Mouse (Mus musculus) stomach, postnatal 0 days (tissue): Measurements from ENCODE around the gene Tmem210. TPM values are rescaled to one million over a fixed set of nuclear protein-coding genes. Genes with fewer than 3 reads are reported as not detected.

Experiments
- ATAC-seq: fragments of 200-750 bp; cut with Nextera tagmentation; 2 replicates; pipeline ENCODE4 v1.8.0; 2017; ENCODE audit not compliant: low FRiP score, low TSS enrichment
- DNase-seq: peaks from one replicate; pipeline ENCODE4 v3.0.0-alpha.2; 2016; ENCODE audit warnings: low spot score
- H3K27ac ChIP-seq: fragments of 300-500 bp; sonication (generic); replicated peaks from 2 replicates; pipeline ENCODE4 v1.5.1; 2014; ENCODE audit warnings: mild to moderate bottlenecking, control low read depth
- H3K27me3 ChIP-seq: fragments of 300-500 bp; sonication (generic); 2 replicates; pipeline ENCODE4 v1.6.1; 2014; ENCODE audit warnings: low read length; ENCODE audit not compliant: control insufficient read depth, insufficient read depth
- H3K36me3 ChIP-seq: fragments of 300-500 bp; sonication (generic); 2 replicates; pipeline ENCODE4 v1.6.1; 2014; ENCODE audit warnings: low read length, mixed read lengths; ENCODE audit not compliant: control insufficient read depth, insufficient read depth
- H3K4me1 ChIP-seq: fragments of 300-500 bp; sonication (generic); replicated peaks from 2 replicates; pipeline ENCODE4 v1.6.1; 2014; ENCODE audit warnings: antibody characterized with exemption; ENCODE audit not compliant: control insufficient read depth, insufficient read depth
- H3K4me2 ChIP-seq: fragments of 300-500 bp; sonication (generic); replicated peaks from 2 replicates; pipeline ENCODE4 v1.6.1; 2014; ENCODE audit warnings: low read depth, mild to moderate bottlenecking, control low read depth, moderate library complexity
- H3K4me3 ChIP-seq: fragments of 300-500 bp; sonication (generic); 2 replicates; pipeline ENCODE4 v1.5.1; 2014; ENCODE audit warnings: low read depth, low read length, control low read depth
- H3K9ac ChIP-seq: fragments of 300-500 bp; sonication (generic); 2 replicates; pipeline ENCODE4 v1.6.1; 2014; ENCODE audit warnings: mild to moderate bottlenecking, low read length, control low read depth, mixed read lengths
- H3K9me3 ChIP-seq: fragments of 300-500 bp; sonication (generic); 2 replicates; pipeline ENCODE4 v1.6.1; 2016; ENCODE audit warnings: low read length; ENCODE audit not compliant: control insufficient read depth
- CTCF ChIP-seq: IDR thresholded peaks from 2 replicates; pipeline ENCODE4 v1.5.1; 2016; ENCODE audit warnings: antibody characterized with exemption, low read depth, mild to moderate bottlenecking, moderate library complexity
- EP300 ChIP-seq: optimal IDR thresholded peaks from 2 replicates; pipeline ENCODE3; 2016; ENCODE audit warnings: antibody characterized with exemption
- whole genome bisulfite sequencing: fragments of 180-500 bp; shearing (Covaris S2); extraction: QIAGEN DNeasy Blood & Tissue Kit; methylation state at CpG from one replicate; pipeline ENCODE4 v1.1.7; 2014; 5-methylcytosine and 5-hydroxymethylcytosine counted together
- polyA plus RNA-seq: library from polyadenylated mRNA; unstranded; fragments of >200 nt; fragmentation: Nextera tagmentation; extraction: Ambion mirVana; gene quantifications from 2 replicates; pipeline ENCODE4 v1.2.1, GENCODE M21; 2015

The Tmem210 gene
- polyA plus RNA-seq, 1 experiment from 2014 or later: not detected

- Histone ChIP-seq H3K27ac (no peak overlapping the region), H3K9me3 (no peaks in the 10 kb centered on the region), H3K36me3 (no peaks in the 10 kb centered on the region), H3K9ac (no peak overlapping the region), H3K4me1 (no peaks in the 10 kb centered on the region), H3K4me2 (0 out of 2 replicates have a peak overlapping the region, but pooled peaks have one; percentile 27), H3K27me3 (no peaks in the 10 kb centered on the region), H3K4me3 (no peak overlapping the region)
- 0 out of 2 replicates have a peak, but pooled peaks have one; percentile 48 for ATAC-seq
- WGBS: 7% methylated on average over 11 of the region's 11 CpGs
- DNase-seq: peak; percentile 66
- TF ChIP-seq CTCF (no peak), EP300 (no peak)
Observed at GRCm38 (mm10) chr2:25311491-25311891, 23.5 kb downstream of the Tmem210 start.

GRCm38 (mm10) chr2:25318119-25318966 lies 30.4 kb downstream of the Tmem210 start:
- Histone ChIP-seq H3K27me3 (no peaks in the 10 kb centered on the region), H3K4me1 (no peaks in the 10 kb centered on the region), H3K9me3 (no peaks in the 10 kb centered on the region), H3K4me2 (peak overlapping the region; percentile 48), H3K36me3 (no peaks in the 10 kb centered on the region), H3K27ac (no peak overlapping the region), H3K4me3 (peak overlapping the region; percentile 24), H3K9ac (no peak overlapping the region)
- 6% methylated on average over 30 of the region's 31 CpGs for WGBS
- ATAC-seq (peak; percentile 31; the same call in 1 of the 2 replicates), DNase-seq (no peak)
- no peak for TF ChIP-seq CTCF
- no peak for TF ChIP-seq EP300

DNA sequence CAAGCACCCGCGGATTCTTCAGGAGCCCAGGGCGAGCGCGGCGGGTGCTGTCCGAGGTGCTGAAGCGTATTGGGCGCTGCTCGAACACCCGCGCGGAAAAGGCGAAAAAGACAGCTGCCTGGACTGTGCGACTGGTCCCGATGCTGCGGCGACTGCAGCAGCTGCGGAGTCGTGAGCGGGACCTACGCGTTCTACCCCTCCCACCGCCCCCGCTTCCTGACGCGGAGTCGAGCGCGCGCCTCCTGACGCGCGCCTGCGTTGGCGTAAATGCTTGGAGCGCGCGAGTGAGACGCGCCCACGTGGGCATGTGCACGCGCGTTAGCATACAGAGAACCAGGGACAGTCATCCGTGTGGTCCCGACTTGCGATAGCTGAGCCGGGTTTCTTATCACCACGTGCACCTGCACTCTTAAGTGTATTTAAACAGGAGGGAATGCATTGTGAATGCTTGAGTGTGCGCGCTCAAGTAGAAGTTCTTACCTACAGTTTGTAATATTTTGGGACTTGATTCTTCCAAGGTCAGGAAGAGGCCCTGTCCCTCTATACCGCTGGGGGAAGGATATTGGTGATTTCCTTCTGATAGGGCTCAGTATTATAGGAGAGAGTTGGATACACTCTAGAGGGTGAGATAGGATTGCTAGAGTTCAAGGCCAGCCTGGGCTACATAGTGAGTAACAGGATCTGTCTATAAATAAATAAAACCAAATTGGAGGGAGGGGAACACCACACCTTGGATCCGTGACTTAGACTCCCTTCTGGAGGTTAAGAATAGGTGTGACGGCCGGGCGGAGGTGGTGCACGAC lies 31.2 kb downstream of the Tmem210 start, which contains the start of gene Grin1:
Grin1 (minus strand) TSS at position 217 of the 803 bp plus-strand sequence.
- Histone ChIP-seq H3K27ac (no peak within 1 kb of the TSS), H3K36me3 (no peaks in the 10 kb centered on the region), H3K4me1 (no peaks in the 10 kb centered on the region), H3K9me3 (no peaks in the 10 kb centered on the region), H3K27me3 (no peaks in the 10 kb centered on the region), H3K4me2 (peak within 1 kb of the TSS; percentile 48), H3K4me3 (peak within 1 kb of the TSS; percentile 24), H3K9ac (no peak within 1 kb of the TSS)
- ATAC-seq (peak; percentile 60; the same call in 1 of the 2 replicates), DNase-seq (peak; percentile 75)
- TF ChIP-seq EP300: no peak
- no peak for TF ChIP-seq CTCF
- WGBS: 10% methylated on average over 57 of the region's 58 CpGs

GRCm38 (mm10) chr2:25320084-25320483 lies 32.1 kb downstream of the Tmem210 start:
- Histone ChIP-seq H3K4me2 (no peak overlapping the region), H3K27ac (no peak overlapping the region), H3K9me3 (no peaks in the 10 kb centered on the region), H3K27me3 (no peaks in the 10 kb centered on the region), H3K36me3 (no peaks in the 10 kb centered on the region), H3K4me3 (no peak overlapping the region), H3K4me1 (no peaks in the 10 kb centered on the region), H3K9ac (no peak overlapping the region)
- TF ChIP-seq CTCF (no peak), EP300 (no peak)
- ATAC-seq (no peak), DNase-seq (no peak)
- 35% methylated on average over 2 of the region's 2 CpGs for WGBS

DNA sequence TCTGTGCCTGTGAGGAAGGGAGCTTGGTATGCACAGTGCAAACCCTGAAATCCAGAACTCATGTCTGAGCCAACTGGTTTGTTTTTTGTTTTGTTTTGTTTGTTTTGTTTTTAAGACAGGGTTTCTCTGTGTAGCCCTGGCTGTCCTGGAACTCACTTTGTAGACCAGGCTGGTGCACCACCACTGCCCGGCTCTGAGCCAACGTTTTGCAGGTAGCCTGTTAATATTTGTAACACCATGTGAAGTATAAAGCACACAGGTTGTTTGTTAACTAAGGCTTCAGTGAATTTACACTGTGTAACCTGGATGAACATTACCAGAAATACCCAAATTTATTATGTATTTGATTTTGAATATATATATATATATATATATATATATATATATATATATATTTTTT lies 38.1 kb downstream of the Tmem210 start:
- TF ChIP-seq CTCF (no peak), EP300 (no peak)
- H3K4me3 ChIP-seq: no peak overlapping the region
- 66% methylated on average over 2 of the region's 2 CpGs for WGBS
- H3K36me3 ChIP-seq: no peaks in the 10 kb centered on the region
- H3K9ac ChIP-seq: no peak overlapping the region
- H3K4me1 ChIP-seq: no peaks in the 10 kb centered on the region
- no peak overlapping the region for H3K4me2 ChIP-seq
- ATAC-seq (no peak), DNase-seq (no peak)
- no peaks in the 10 kb centered on the region for H3K27me3 ChIP-seq
- no peaks in the 10 kb centered on the region for H3K9me3 ChIP-seq
- no peak overlapping the region for H3K27ac ChIP-seq
